Comparison of ENCODE assay signal across 8 mouse cellular contexts in the genomic region with DNA sequence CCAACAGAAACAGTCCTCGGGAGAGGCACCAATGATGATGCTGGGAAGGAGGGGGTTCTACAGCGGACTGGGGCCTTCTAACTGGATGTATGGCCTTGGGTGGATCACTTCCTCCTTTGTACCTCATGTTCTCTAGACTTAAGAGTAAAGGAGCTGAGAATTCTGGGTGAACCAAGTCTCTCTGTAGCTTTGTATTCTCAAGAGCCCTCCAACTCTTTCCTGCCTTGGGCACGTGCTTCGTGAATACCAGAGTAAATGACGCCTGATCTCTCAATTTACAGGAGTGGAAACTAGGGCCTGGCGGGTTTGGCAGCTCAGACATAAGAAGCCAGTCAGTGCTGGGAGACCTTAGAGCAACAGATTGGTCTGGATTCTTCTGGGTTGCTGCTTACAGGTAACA. TPM values are rescaled to one million over a fixed set of nuclear protein-coding genes. Genes with fewer than 3 reads are reported as not detected.
DNase-seq lines count a peak whose midpoint lies in the region; ATAC-seq and TF ChIP-seq lines count a peak whose summit lies in the region.

No protein-coding gene starts in this region.

- DNase-seq in heart, adult 11 months: peak; percentile 91
- DNase-seq in heart, adult 8-10 months (ENCODE audit: low spot score): no peak
- peak; percentile 20 for DNase-seq in kidney, postnatal 0 days (ENCODE audit: low spot score)
- no peak for DNase-seq in neural tube, embryonic 11.5 days (ENCODE audit: low spot score)
- no peak for DNase-seq in urinary bladder, postnatal 4 days (ENCODE audit: low spot score in 2 of 2)
- no peak for DNase-seq in left cerebral cortex, adult 9 months (ENCODE audit: low spot score in 2 of 2)

- peak overlapping the region; percentile 85 for H3K4me2 ChIP-seq in embryonic facial prominence, embryonic 12.5 days (replicated peaks)
- H3K4me2 ChIP-seq in kidney, postnatal 0 days (ENCODE audit: low read length): peak overlapping the region; percentile 73
- peak overlapping the region; percentile 75 for H3K4me2 ChIP-seq in neural tube, embryonic 11.5 days (ENCODE audit: low read depth)

- H3K9me3 ChIP-seq in E14TG2a.4 (ENCODE audit: low read length): no peaks in the 10 kb centered on the region
- no peaks in the 10 kb centered on the region for H3K9me3 ChIP-seq in embryonic facial prominence, embryonic 12.5 days
- no peaks in the 10 kb centered on the region for H3K9me3 ChIP-seq in kidney, postnatal 0 days (replicated peaks; ENCODE audit: low read length)
- H3K9me3 ChIP-seq in neural tube, embryonic 11.5 days (ENCODE audit: control insufficient read depth, low read length): no peaks in the 10 kb centered on the region

- H3K27ac ChIP-seq in embryonic facial prominence, embryonic 12.5 days: peak overlapping the region; percentile 81; the same call in 1 of the 2 replicates
- H3K27ac ChIP-seq in kidney, postnatal 0 days: no peak overlapping the region
- no peak overlapping the region for H3K27ac ChIP-seq in neural tube, embryonic 11.5 days (ENCODE audit: low read depth, low read length)

- TF ChIP-seq CTCF in E14TG2a.4 (conservative IDR thresholded peaks at IDR 0.05; ENCODE audit: low read length): no peak
- no peak for TF ChIP-seq CTCF in kidney, postnatal 0 days (IDR thresholded peaks at IDR 0.05; ENCODE audit: low read depth)

- H3K27me3 ChIP-seq in E14TG2a.4 (ENCODE audit: insufficient read depth, low read length): no peaks in the 10 kb centered on the region
- H3K27me3 ChIP-seq in embryonic facial prominence, embryonic 12.5 days: no peaks in the 10 kb centered on the region
- no peaks in the 10 kb centered on the region for H3K27me3 ChIP-seq in kidney, postnatal 0 days (ENCODE audit: insufficient read depth, low read length)
- no peaks in the 10 kb centered on the region for H3K27me3 ChIP-seq in neural tube, embryonic 11.5 days (ENCODE audit: control insufficient read depth, insufficient read depth, low read length)

- peaks cover 85% of the 10 kb centered on the region for H3K4me1 ChIP-seq in E14TG2a.4 (replicated peaks; ENCODE audit: low read depth, low read length)
- H3K4me1 ChIP-seq in embryonic facial prominence, embryonic 12.5 days: peaks cover 22% of the 10 kb centered on the region
- H3K4me1 ChIP-seq in kidney, postnatal 0 days (replicated peaks; ENCODE audit: insufficient read depth, low read length): peaks cover 10% of the 10 kb centered on the region
- peaks cover 11% of the 10 kb centered on the region for H3K4me1 ChIP-seq in neural tube, embryonic 11.5 days (ENCODE audit: control insufficient read depth, insufficient read depth, low read length)

- ATAC-seq in embryonic facial prominence, embryonic 12.5 days (ENCODE audit: insufficient number of reproducible peaks, insufficient read depth, low FRiP score, low TSS enrichment): no peak
- no peak for ATAC-seq in kidney, postnatal 0 days (replicated peaks; ENCODE audit: low FRiP score, low read depth)
- no peak for ATAC-seq in neural tube, embryonic 11.5 days (ENCODE audit: insufficient read depth, low FRiP score, low TSS enrichment)

- WGBS in embryonic facial prominence, embryonic 12.5 days: 27% methylated on average over 6 of the region's 6 CpGs
- WGBS in kidney, postnatal 0 days: 29% methylated on average over 6 of the region's 6 CpGs
- WGBS in neural tube, embryonic 11.5 days: 39% methylated on average over 6 of the region's 6 CpGs

- H3K9ac ChIP-seq in embryonic facial prominence, embryonic 12.5 days: peak overlapping the region; percentile 81
- peak overlapping the region; percentile 74; the same call in 1 of the 2 replicates for H3K9ac ChIP-seq in kidney, postnatal 0 days (ENCODE audit: low read depth, low read length)
- peak overlapping the region; percentile 74 for H3K9ac ChIP-seq in neural tube, embryonic 11.5 days (ENCODE audit: low read length)

- peaks cover 71% of the 10 kb centered on the region for H3K36me3 ChIP-seq in E14TG2a.4 (ENCODE audit: insufficient read depth, low read length)
- peaks cover 15% of the 10 kb centered on the region for H3K36me3 ChIP-seq in embryonic facial prominence, embryonic 12.5 days
- H3K36me3 ChIP-seq in kidney, postnatal 0 days (ENCODE audit: insufficient read depth, low read length): peaks cover 4% of the 10 kb centered on the region
- H3K36me3 ChIP-seq in neural tube, embryonic 11.5 days (ENCODE audit: control insufficient read depth, insufficient read depth, low read length): no peaks in the 10 kb centered on the region; the same call in 1 of the 2 replicates

- peak overlapping the region; percentile 97 for H3K4me3 ChIP-seq in E14TG2a.4 (replicated peaks; ENCODE audit: low read length)
- peak overlapping the region; percentile 77 for H3K4me3 ChIP-seq in embryonic facial prominence, embryonic 12.5 days
- peak overlapping the region; percentile 62 for H3K4me3 ChIP-seq in kidney, postnatal 0 days (replicated peaks; ENCODE audit: low read depth, low read length)
- peak overlapping the region; percentile 84 for H3K4me3 ChIP-seq in neural tube, embryonic 11.5 days (ENCODE audit: low read depth, low read length)

RNA-seq across cellular contexts. Expression of gene Chchd4, which starts 1.0 kb away (rescaled TPM):
- 10 to 100 TPM; 14.5 to 20.5 (median 16.6) TPM for total RNA-seq in heart, adult 8-10 months (2022)
- 21.1 and 21.5 TPM in 2 replicates for polyA plus RNA-seq in embryonic facial prominence, embryonic 12.5 days (2016; fragmentation: Nextera tagmentation; extraction: Ambion mirVana)
- 28.0 and 29.2 TPM in 2 replicates for polyA plus RNA-seq in kidney, postnatal 0 days (2015; fragmentation: Nextera tagmentation; extraction: Ambion mirVana)
- polyA plus RNA-seq in neural tube, embryonic 11.5 days (2014; fragmentation: Nextera tagmentation; extraction: Ambion mirVana): 26.6 and 26.8 TPM in 2 replicates

RNA-seq across cellular contexts. Expression of gene Tmem43, which starts 1.2 kb away (rescaled TPM):
- total RNA-seq in heart, adult 8-10 months (2022): 10 to 100 TPM; 22.0 to 29.4 (median 26.1) TPM
- polyA plus RNA-seq in embryonic facial prominence, embryonic 12.5 days (2016; fragmentation: Nextera tagmentation; extraction: Ambion mirVana): 62.2 and 63.0 TPM in 2 replicates
- polyA plus RNA-seq in kidney, postnatal 0 days (2015; fragmentation: Nextera tagmentation; extraction: Ambion mirVana): 34.5 and 39.6 TPM in 2 replicates
- 56.8 and 60.9 TPM in 2 replicates for polyA plus RNA-seq in neural tube, embryonic 11.5 days (2014; fragmentation: Nextera tagmentation; extraction: Ambion mirVana)

RNA-seq across cellular contexts. Expression of gene Xpc, which starts 43.4 kb away (rescaled TPM):
- total RNA-seq in heart, adult 8-10 months (2022): 10 to 100 TPM in 3 of 4 experiments, 1 to 10 TPM in 1; 9.6 to 11.0 (median 10.7) TPM
- 24.5 and 24.8 TPM in 2 replicates for polyA plus RNA-seq in embryonic facial prominence, embryonic 12.5 days (2016; fragmentation: Nextera tagmentation; extraction: Ambion mirVana)
- polyA plus RNA-seq in kidney, postnatal 0 days (2015; fragmentation: Nextera tagmentation; extraction: Ambion mirVana): 29.2 and 29.4 TPM in 2 replicates
- 22.2 and 23.9 TPM in 2 replicates for polyA plus RNA-seq in neural tube, embryonic 11.5 days (2014; fragmentation: Nextera tagmentation; extraction: Ambion mirVana)

RNA-seq across cellular contexts. Expression of gene Lsm3, which starts 43.4 kb away (rescaled TPM):
- total RNA-seq in heart, adult 8-10 months (2022): 10 to 100 TPM; 61.4 to 69.1 (median 65.6) TPM
- polyA plus RNA-seq in embryonic facial prominence, embryonic 12.5 days (2016; fragmentation: Nextera tagmentation; extraction: Ambion mirVana): 277 and 283 TPM in 2 replicates
- polyA plus RNA-seq in kidney, postnatal 0 days (2015; fragmentation: Nextera tagmentation; extraction: Ambion mirVana): 215 and 222 TPM in 2 replicates
- polyA plus RNA-seq in neural tube, embryonic 11.5 days (2014; fragmentation: Nextera tagmentation; extraction: Ambion mirVana): 292 and 313 TPM in 2 replicates

Comparison
In these comparisons a context has a peak if more than half of its experiments do, and no peak if none do; other contexts are left out.
1. DNase-seq: peak in heart, adult 11 months (single experiment) and kidney, postnatal 0 days (single experiment); none in heart, adult 8-10 months (single experiment), neural tube, embryonic 11.5 days (single experiment), urinary bladder, postnatal 4 days (0 of 2) and left cerebral cortex, adult 9 months (0 of 2).
2. Peak in every context shown above with its lines, with median percentiles within 50 percentile points of each other: H3K4me3 ChIP-seq, H3K4me2 ChIP-seq and H3K9ac ChIP-seq.